In the genomic region with DNA sequence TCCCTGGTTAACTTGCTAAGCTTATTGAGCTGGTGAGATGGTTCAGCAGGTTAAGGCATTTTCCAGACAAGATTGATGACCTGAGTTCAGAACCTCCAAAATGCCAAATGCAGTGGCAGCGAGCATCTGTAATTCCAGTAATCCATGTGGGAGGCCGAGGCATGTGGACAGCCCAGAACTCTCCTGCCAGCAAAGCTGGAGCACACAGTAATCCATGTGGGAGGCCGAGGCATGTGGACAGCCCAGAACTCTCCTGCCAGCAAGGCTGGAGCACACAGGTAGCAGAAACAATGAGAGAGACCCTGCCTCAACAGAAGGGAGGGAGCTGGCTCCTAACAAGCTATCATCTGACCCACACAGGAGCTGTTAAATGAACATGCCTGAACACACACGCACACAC, we compare ENCODE assay signal across 21 mouse cellular contexts. TPM values are rescaled to one million over a fixed set of nuclear protein-coding genes. Genes with fewer than 3 reads are reported as not detected.
"Had no signal": no experiment of that assay in that cellular context is flagged by ENCODE, and none has a peak within 500 bp of the region (broad histone marks: within the 10 kb centered on the region; RNA-seq: fewer than 3 reads in every experiment).

No protein-coding gene starts in this region.

- H3K9ac ChIP-seq: liver, embryonic 14.5 days; lung, embryonic 14.5 days; midbrain, embryonic 13.5 days; neural tube, embryonic 13.5 days; neural tube, embryonic 15.5 days had no signal

- H3K9me3 ChIP-seq: midbrain, embryonic 10.5 days; midbrain, embryonic 13.5 days; neural tube, embryonic 13.5 days; neural tube, embryonic 15.5 days had no signal

- H3K27me3 ChIP-seq: midbrain, embryonic 13.5 days; neural tube, embryonic 13.5 days; neural tube, embryonic 15.5 days had no signal

- H3K4me2 ChIP-seq: lung, embryonic 14.5 days; midbrain, embryonic 13.5 days; neural tube, embryonic 13.5 days; neural tube, embryonic 15.5 days had no signal

- ATAC-seq: midbrain, embryonic 13.5 days; midbrain, embryonic 16.5 days had no signal

- H3K36me3 ChIP-seq: midbrain, embryonic 10.5 days; midbrain, embryonic 13.5 days; neural tube, embryonic 13.5 days; neural tube, embryonic 15.5 days had no signal

- H3K4me3 ChIP-seq: midbrain, embryonic 10.5 days; midbrain, embryonic 13.5 days; myocyte; neural tube, embryonic 13.5 days; neural tube, embryonic 15.5 days had no signal

- H3K27ac ChIP-seq: liver, embryonic 14.5 days; midbrain, embryonic 10.5 days; midbrain, embryonic 13.5 days; neural tube, embryonic 13.5 days; neural tube, embryonic 15.5 days had no signal

- DNase-seq: lung, embryonic 14.5 days; lung, postnatal 10 days; retina, postnatal 1 day; right cerebral cortex, adult 18-20 months; right cerebral cortex, postnatal 25 days; right cerebral cortex, postnatal 4 days; spleen, adult 18-20 months; thymus, adult 18-20 months; thymus, postnatal 14 days; thymus, postnatal 36 days had no signal

RNA-seq across cellular contexts. Expression of a gene that starts 13.2 kb away (rescaled TPM):
- total RNA-seq: megakaryocyte, adult 5-6 weeks; megakaryocyte-erythroid progenitor cell, adult 5-6 weeks had no signal
- polyA plus RNA-seq: lung, embryonic 14.5 days; lung, embryonic 16.5 days; myocyte; thymus, postnatal 0 days had no signal
